Comparison of ENCODE assay signal across 24 mouse cellular contexts in genomic region chr16:35759401-35759800, GRCm38 (mm10).
"Had no signal": no experiment of that assay in that cellular context is flagged by ENCODE, and none has a peak within 500 bp of the region (broad histone marks: within the 10 kb centered on the region; RNA-seq: fewer than 3 reads in every experiment).

No protein-coding gene starts in this region.

- H3K4me2 ChIP-seq: heart, embryonic 11.5 days; heart, embryonic 13.5 days; heart, embryonic 15.5 days; hindbrain, embryonic 12.5 days; hindbrain, embryonic 14.5 days; intestine, embryonic 15.5 days; limb, embryonic 13.5 days; limb, embryonic 15.5 days had no signal

- H3K4me1 ChIP-seq: intestine, embryonic 15.5 days; limb, embryonic 15.5 days had no signal

- H3K27ac ChIP-seq: heart, adult 2 months; heart, embryonic 13.5 days; heart, embryonic 15.5 days; hindbrain, embryonic 12.5 days; hindbrain, embryonic 14.5 days; intestine, embryonic 15.5 days; layer of hippocampus, adult 2 months; limb, embryonic 13.5 days; limb, embryonic 15.5 days had no signal

- H3K9me3 ChIP-seq: heart, embryonic 13.5 days; heart, embryonic 15.5 days; hindbrain, embryonic 12.5 days; intestine, embryonic 15.5 days; limb, embryonic 13.5 days; limb, embryonic 15.5 days had no signal

- DNase-seq: gastrocnemius, postnatal 14 days; gastrocnemius, postnatal 36 days; heart, adult 11 months; heart, adult 2 months; heart, postnatal 14 days; heart, postnatal 36 days; kidney, adult 18-20 months; kidney, adult 8-10 months; kidney, postnatal 10 days; kidney, postnatal 25 days; kidney, postnatal 4 days; left cerebral cortex, postnatal 4 days had no signal

- H3K9ac ChIP-seq: heart, embryonic 13.5 days; heart, embryonic 15.5 days; hindbrain, embryonic 12.5 days; hindbrain, embryonic 14.5 days; intestine, embryonic 15.5 days; limb, embryonic 13.5 days; limb, embryonic 15.5 days had no signal

- H3K36me3 ChIP-seq: heart, embryonic 13.5 days; heart, embryonic 15.5 days; hindbrain, embryonic 12.5 days; intestine, embryonic 15.5 days; limb, embryonic 13.5 days; limb, embryonic 15.5 days had no signal

- H3K27me3 ChIP-seq: heart, embryonic 13.5 days; heart, embryonic 15.5 days; hindbrain, embryonic 12.5 days; intestine, embryonic 15.5 days; limb, embryonic 13.5 days; limb, embryonic 15.5 days had no signal

- ATAC-seq: hindbrain, embryonic 16.5 days; inflammation-experienced regulatory T-cells, adult 6 months; intestine, embryonic 15.5 days; intestine, postnatal 0 days had no signal

- H3K4me3 ChIP-seq: heart, adult 2 months; heart, embryonic 13.5 days; heart, embryonic 15.5 days; hindbrain, embryonic 12.5 days; intestine, embryonic 15.5 days; layer of hippocampus, adult 2 months; limb, embryonic 13.5 days; limb, embryonic 15.5 days had no signal
